Mouse (Mus musculus): ENCODE results near the gene Samd8. TPM values are rescaled to one million over a fixed set of nuclear protein-coding genes. Genes with fewer than 3 reads are reported as not detected.
A peak's percentile ranks its signal among the peaks of the same experiment; 100 is the strongest.

Gene Samd8
- polyA plus RNA-seq, 1 experiment from 2014 or later: 4.1 TPM

GRCm38 (mm10) chr14:21843263-21843662 is 92.9 kb downstream of the Samd8 start:
- Histone ChIP-seq H3K4me1 (peaks cover 60% of the 10 kb centered on the region), H3K27me3 (replicated peaks) (no peaks in the 10 kb centered on the region), H3K9me3 (replicated peaks) (no peaks in the 10 kb centered on the region), H3K27ac (peak overlapping the region; percentile 56), H3K4me3 (no peak overlapping the region), H3K36me3 (peaks cover 89% of the 10 kb centered on the region), H3K4me2 (no peak overlapping the region), H3K9ac (no peak overlapping the region)
- no peak for ATAC-seq
- 35% methylated on average over 6 of the region's 6 CpGs for WGBS (ENCODE audit: insufficient replicate concordance)

GRCm38 (mm10) chr14:21846827-21847380 is 96.6 kb downstream of the Samd8 start:
- Histone ChIP-seq H3K27me3 (replicated peaks) (no peaks in the 10 kb centered on the region), H3K4me1 (peaks cover 93% of the 10 kb centered on the region), H3K9ac (peak overlapping the region; percentile 87; the same call in 1 of the 2 replicates), H3K4me2 (peak overlapping the region; percentile 100), H3K4me3 (peak overlapping the region; percentile 74), H3K36me3 (peaks cover 53% of the 10 kb centered on the region), H3K27ac (peak overlapping the region; percentile 90), H3K9me3 (replicated peaks) (no peaks in the 10 kb centered on the region)
- ATAC-seq: no peak
- WGBS (ENCODE audit: insufficient replicate concordance): 18% methylated on average over 10 of the region's 10 CpGs

- peak overlapping the region; percentile 87 for H3K9ac ChIP-seq
- no peaks in the 10 kb centered on the region for H3K9me3 ChIP-seq (replicated peaks)
- H3K4me1 ChIP-seq: peaks cover 93% of the 10 kb centered on the region
- ATAC-seq: peak; percentile 7; the same call in 1 of the 2 replicates
- peaks cover 46% of the 10 kb centered on the region for H3K36me3 ChIP-seq
- peak overlapping the region; percentile 100 for H3K4me2 ChIP-seq
- under 1% methylated on average over 50 of the region's 50 CpGs for WGBS (ENCODE audit: insufficient replicate concordance)
- H3K27me3 ChIP-seq (replicated peaks): no peaks in the 10 kb centered on the region
- H3K27ac ChIP-seq: peak overlapping the region; percentile 90
- peak overlapping the region; percentile 74 for H3K4me3 ChIP-seq
These were observed 97.2 kb downstream of the Samd8 start for GRCm38 (mm10) chr14:21847381-21848165.

Other genes with a start within 250 kb of the Samd8 start
- gene Dupd1, start 36.0 kb upstream of the Samd8 start, polyA plus RNA-seq (2016; fragmentation: Nextera tagmentation; extraction: Ambion mirVana): not detected in 2 replicates
- gene Dusp13, start 650 bp downstream of the Samd8 start, polyA plus RNA-seq (2016; fragmentation: Nextera tagmentation; extraction: Ambion mirVana): not detected in 2 replicates
- 194 and 198 TPM in 2 replicates for gene Vdac2, start 74.7 kb downstream of the Samd8 start, polyA plus RNA-seq (2016; fragmentation: Nextera tagmentation; extraction: Ambion mirVana)
- gene Comtd1, start 98.4 kb downstream of the Samd8 start, polyA plus RNA-seq (2016; fragmentation: Nextera tagmentation; extraction: Ambion mirVana): 35.7 and 41.3 TPM in 2 replicates
- 2.8 and 4.0 TPM in 2 replicates for gene Zfp503, start 239.1 kb downstream of the Samd8 start, polyA plus RNA-seq (2016; fragmentation: Nextera tagmentation; extraction: Ambion mirVana)

All from liver, embryonic 12.5 days (tissue).